Mouse (Mus musculus) kidney, adult 9 months (tissue): ENCODE data around the gene Rgs3.
A peak's percentile ranks its signal among the peaks of the same experiment; 100 is the strongest.

Source experiments
- DNase-seq: peaks from one replicate; pipeline ENCODE4 v3.0.0; 2022

Gene Rgs3

GRCm38 (mm10) chr4:62559797-62560329 lies at the start of gene Rgs3:
Gene Rgs3, plus strand, starts transcription at chr4:62559847.
- no peak for DNase-seq

GRCm38 (mm10) chr4:62509946-62510345 lies 49.7 kb upstream of the Rgs3 start:
- peak; percentile 90 for DNase-seq

GRCm38 (mm10) chr4:62513998-62514506 lies 45.6 kb upstream of the Rgs3 start:
- no peak for DNase-seq

- DNase-seq: no peak
These were observed 44.7 kb upstream of the Rgs3 start for GRCm38 (mm10) chr4:62514995-62515394.

GRCm38 (mm10) chr4:62515490-62515889 lies 44.2 kb upstream of the Rgs3 start:
- no peak for DNase-seq

- DNase-seq: peak; percentile 79
These were observed 43.6 kb upstream of the Rgs3 start for GRCm38 (mm10) chr4:62516079-62516478.

GRCm38 (mm10) chr4:62516579-62516978 lies 43.1 kb upstream of the Rgs3 start:
- DNase-seq: no peak

- no peak for DNase-seq
These were observed 42.6 kb upstream of the Rgs3 start for GRCm38 (mm10) chr4:62517046-62517445.

GRCm38 (mm10) chr4:62517538-62518415 lies 41.9 kb upstream of the Rgs3 start:
- DNase-seq: no peak

GRCm38 (mm10) chr4:62518416-62519121 lies 41.1 kb upstream of the Rgs3 start:
- peak; percentile 82 for DNase-seq

GRCm38 (mm10) chr4:62519122-62519848 lies 40.4 kb upstream of the Rgs3 start:
- no peak for DNase-seq

GRCm38 (mm10) chr4:62519849-62520233 lies 39.8 kb upstream of the Rgs3 start, which contains the start of gene Alad:
Gene Alad, minus strand, starts transcription at chr4:62519918.
- DNase-seq: peak; percentile 95

GRCm38 (mm10) chr4:62520892-62521400 lies 38.7 kb upstream of the Rgs3 start:
- DNase-seq: peak; percentile 12

- peak; percentile 97 for DNase-seq
These were observed 34.8 kb upstream of the Rgs3 start, which contains the start of the genes Pole3 and 4933430I17Rik for GRCm38 (mm10) chr4:62524651-62525488. Gene Pole3, minus strand, starts transcription at chr4:62525068. Gene 4933430I17Rik, plus strand, starts transcription at chr4:62525369.

GRCm38 (mm10) chr4:62525489-62525811 lies 34.2 kb upstream of the Rgs3 start:
- no peak for DNase-seq

GRCm38 (mm10) chr4:62526256-62526655 lies 33.4 kb upstream of the Rgs3 start:
- peak; percentile 21 for DNase-seq

- DNase-seq: no peak
These were observed 32.0 kb upstream of the Rgs3 start for GRCm38 (mm10) chr4:62527655-62528054.

- DNase-seq: no peak
These were observed 25.9 kb upstream of the Rgs3 start for GRCm38 (mm10) chr4:62533729-62534128.

- DNase-seq: no peak
These were observed 17.8 kb upstream of the Rgs3 start for GRCm38 (mm10) chr4:62541802-62542201.

GRCm38 (mm10) chr4:62543782-62544181 lies 15.9 kb upstream of the Rgs3 start:
- no peak for DNase-seq

GRCm38 (mm10) chr4:62544801-62545200 lies 14.8 kb upstream of the Rgs3 start:
- no peak for DNase-seq

GRCm38 (mm10) chr4:62551966-62552365 lies 7.7 kb upstream of the Rgs3 start:
- no peak for DNase-seq
